Mouse (Mus musculus) Patski (cell line): ENCODE measurements around the gene Vpreb3. TPM values are rescaled to one million over a fixed set of nuclear protein-coding genes. Genes with fewer than 3 reads are reported as not detected.
"Not testable (repeated sequence)": the region's sequence is repeated elsewhere in the genome, so short reads cannot be mapped to it uniquely, and the experiment has no call there.

ENCODE experiments used
- ATAC-seq: fragments of 100-300 bp; one replicate; pipeline ENCODE4 v1.8.0; 2021
- CTCF ChIA-PET: fragments of 350-600 bp; sonication (Branson Sonifier 250); formaldehyde crosslinking; loops from one replicate; lab custom pipeline; 2022; ENCODE audit warnings: inconsistent platforms; lab: Charles Lee
- POLR2A ChIA-PET: fragments of 350-600 bp; sonication (Branson Sonifier 250); formaldehyde crosslinking; loops from one replicate; lab custom pipeline; 2022; ENCODE audit warnings: antibody characterized with exemption, inconsistent platforms; lab: Charles Lee
- DNase-seq: peaks from one replicate; pipeline ENCODE4 v3.0.0-alpha.2; 2011; ENCODE audit warnings: low read depth, low spot score
- H3K27me3 ChIP-seq: fragments of 371-371 bp; one replicate; pipeline ENCODE4 v1.5.1; 2021
- CTCF ChIP-seq: fragments of 100-300 bp; IDR thresholded peaks from one replicate; pipeline ENCODE4 v1.5.1; 2021
- in situ Hi-C: fragments of 300-500 bp; cut with MboI; formaldehyde crosslinking; loops from 3 replicates; pipeline ENCODE4 v1.11.1; 2018; ENCODE audit warnings: low pct_unique_long_range_greater_than_20kb, mixed read lengths
- polyA plus RNA-seq: library from polyadenylated mRNA; unstranded; gene quantifications from one replicate; pipeline ENCODE4 v1.2.3, GENCODE M21; 2021

Vpreb3 gene
- polyA plus RNA-seq, 1 experiment from 2014 or later: not detected

DNA sequence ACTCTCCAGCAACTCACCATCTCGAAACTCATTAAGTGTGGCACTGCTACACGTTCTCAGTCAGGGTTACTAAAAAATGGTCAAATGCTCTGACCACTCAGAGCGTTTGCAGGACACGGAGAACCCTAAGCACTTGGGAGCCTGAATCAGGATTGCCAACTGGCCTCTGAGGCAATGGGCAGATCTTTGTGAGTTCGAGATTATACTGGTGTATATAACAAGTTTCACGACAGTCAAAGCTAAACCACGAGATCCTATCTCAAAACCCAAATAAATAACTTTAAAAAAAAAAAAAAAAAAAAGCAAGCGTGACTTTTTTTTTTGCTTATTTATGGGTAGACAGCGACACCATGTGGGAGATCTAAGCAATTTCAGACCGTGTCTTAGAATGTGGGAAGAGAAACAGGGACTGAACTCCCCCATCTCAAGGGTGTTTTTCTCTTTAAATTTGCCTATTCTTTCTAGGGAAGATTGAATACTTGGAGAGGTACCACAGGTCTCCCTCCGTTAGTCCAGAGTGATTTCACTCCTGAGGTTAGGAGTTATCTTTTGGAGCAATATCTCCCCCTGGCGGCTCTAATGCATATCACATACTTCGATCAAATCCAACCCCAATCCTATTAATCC, 8.7 kb downstream of the Vpreb3 start:
- TF ChIP-seq CTCF: peak; percentile 89
- POLR2A ChIA-PET: interaction anchor here (0.6 to 0.7 kb wide), 2 partner anchors 166 to 174 kb away, joined by 4 read pairs; no protein-coding TSS in a partner anchor
- CTCF ChIA-PET: interaction anchor here (0.5 to 2.7 kb wide), 18 partner anchors 9 to 365 kb away, joined by 3 to 13 read pairs (median 4); partner anchors contain the start of genes Gm867, Smarcb1 and Vpreb3
- peak; percentile 26 for ATAC-seq
- no peak for DNase-seq
- in situ Hi-C loops: loop anchor here (5.0 to 10.0 kb wide), 4 partner anchors 67 to 364 kb away; partner anchors contain the start of gene Ggt5
- H3K27me3 ChIP-seq: no peaks in the 10 kb centered on the region

DNA sequence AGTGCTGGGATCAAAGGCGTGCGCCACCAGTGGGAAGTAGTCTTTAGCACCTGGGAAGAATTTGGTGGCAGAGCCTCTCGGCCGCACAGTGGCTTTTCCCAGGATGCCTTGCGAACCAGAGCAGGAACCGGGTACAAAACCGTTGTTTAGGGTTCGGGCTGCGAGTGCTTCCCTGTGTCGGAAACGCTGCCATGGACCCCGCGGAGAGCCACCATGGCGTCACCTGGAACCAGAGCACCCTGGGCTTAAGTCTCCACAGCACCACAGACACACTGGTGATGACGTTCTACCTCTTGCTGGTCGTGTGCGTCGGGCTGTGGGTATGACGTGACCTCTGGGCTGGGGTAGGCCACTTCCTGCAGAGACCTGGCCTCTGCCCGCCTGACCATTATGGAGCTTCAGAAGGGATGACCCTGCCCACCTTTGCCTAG, 11.5 kb downstream of the Vpreb3 start, which contains the start of gene Gm5134:
TSS of gene Gm5134 (plus strand) at position 134 of the 431 bp plus-strand sequence.
- ATAC-seq (no peak), DNase-seq (no peak)
- ChIA-PET CTCF (no interaction called here), POLR2A (no interaction called here)
- peaks cover 3% of the 10 kb centered on the region for H3K27me3 ChIP-seq
- no peak for TF ChIP-seq CTCF
- in situ Hi-C loops: loop anchor here (5.0 to 10.0 kb wide), 4 partner anchors 70 to 367 kb away; partner anchors contain the start of gene Ggt5

DNA sequence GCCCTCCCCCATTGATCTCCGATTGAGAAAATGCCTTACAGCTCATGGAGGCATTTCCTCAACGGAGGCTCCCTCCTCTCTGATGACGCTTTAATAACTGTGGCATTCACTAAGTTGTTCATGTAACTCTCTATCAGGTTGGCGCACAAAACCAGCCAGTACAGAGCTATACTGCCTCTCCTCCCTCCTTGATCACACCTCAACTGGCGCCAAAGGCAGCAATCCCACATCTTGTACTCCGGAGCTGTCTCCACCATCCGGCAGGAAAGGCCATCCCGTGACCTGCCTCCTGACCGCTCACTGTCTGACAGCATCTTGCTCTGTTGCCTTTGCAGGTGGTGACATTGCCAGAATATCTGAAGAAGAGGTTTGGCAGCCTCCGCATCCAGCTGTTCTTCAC, 31.0 kb downstream of the Vpreb3 start:
- CTCF ChIA-PET: no interaction called here
- in situ Hi-C loops: no loop called here

DNA sequence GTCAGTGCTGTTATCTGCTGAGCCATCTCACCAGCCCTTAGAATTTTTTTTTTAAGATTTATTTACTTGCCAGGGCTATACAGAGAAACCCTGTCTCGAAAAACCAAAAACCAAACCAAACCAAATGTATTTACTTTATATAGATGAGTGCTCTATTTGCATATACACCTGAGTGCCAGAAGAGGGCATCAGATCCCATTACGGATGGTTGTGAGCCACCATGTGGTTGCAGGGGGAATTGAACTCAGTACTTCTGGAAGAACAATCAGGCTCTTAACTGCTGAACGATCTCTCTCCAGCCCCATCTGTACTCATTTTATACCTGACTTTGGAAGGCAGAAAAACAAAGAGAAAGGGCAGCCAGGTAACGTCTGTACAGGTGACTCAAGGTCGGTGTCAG, 32.4 kb downstream of the Vpreb3 start:
- H3K27me3 ChIP-seq: no peaks in the 10 kb centered on the region
- ChIA-PET CTCF (no interaction called here), POLR2A (no interaction called here)
- TF ChIP-seq CTCF: peak; percentile 83
- in situ Hi-C loops: loop anchor here (25.0 kb wide), 1 partner anchor 212 kb away; no protein-coding TSS in a partner anchor
- ATAC-seq (no peak), DNase-seq (no peak)

More for the DNA sequence above, 31.0 kb downstream of the Vpreb3 start:
- POLR2A ChIA-PET: no interaction called here
- TF ChIP-seq CTCF: no peak
- ATAC-seq: no peak
- H3K27me3 ChIP-seq: no peaks in the 10 kb centered on the region
- no peak for DNase-seq

DNA sequence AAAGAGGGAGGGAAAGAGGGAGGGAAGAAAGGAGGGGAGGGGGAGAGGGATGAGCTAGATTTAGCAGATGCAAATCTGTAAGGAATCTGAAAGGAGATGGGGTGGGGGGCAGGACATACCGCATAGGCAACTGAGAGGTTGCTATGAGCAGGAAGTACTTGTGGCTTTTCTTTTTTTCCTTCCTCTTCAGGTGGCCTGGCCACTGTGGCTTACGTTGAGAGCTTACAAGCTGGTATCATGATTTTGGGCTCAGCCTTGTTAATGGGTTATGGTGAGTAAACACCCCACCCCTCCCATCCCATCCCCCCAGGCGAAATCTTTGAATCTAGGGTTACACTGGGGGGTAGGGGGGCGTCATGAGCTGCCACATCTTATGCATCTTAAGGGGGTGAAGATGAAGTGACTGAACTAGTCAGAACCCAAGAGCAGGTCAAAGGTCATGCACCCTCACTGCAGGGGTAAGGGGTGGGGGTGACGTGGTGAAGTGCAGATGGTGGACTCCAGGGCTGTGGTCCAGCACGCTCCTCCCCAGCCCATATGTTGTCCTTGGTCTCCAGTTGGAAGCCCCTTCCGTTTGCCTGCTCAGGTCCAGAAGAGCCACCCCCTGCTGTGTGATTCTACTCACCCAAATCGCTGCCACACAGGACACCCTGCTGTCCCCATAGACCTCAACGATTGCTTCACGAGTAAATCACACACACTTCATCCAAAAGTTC, 35.4 kb downstream of the Vpreb3 start:
- no peaks in the 10 kb centered on the region for H3K27me3 ChIP-seq
- DNase-seq (no peak), ATAC-seq (no peak)
- in situ Hi-C loops: loop anchor here (25.0 kb wide), 1 partner anchor 209 kb away; no protein-coding TSS in a partner anchor
- TF ChIP-seq CTCF: no peak
- CTCF ChIA-PET: no interaction called here
- POLR2A ChIA-PET: no interaction called here

DNA sequence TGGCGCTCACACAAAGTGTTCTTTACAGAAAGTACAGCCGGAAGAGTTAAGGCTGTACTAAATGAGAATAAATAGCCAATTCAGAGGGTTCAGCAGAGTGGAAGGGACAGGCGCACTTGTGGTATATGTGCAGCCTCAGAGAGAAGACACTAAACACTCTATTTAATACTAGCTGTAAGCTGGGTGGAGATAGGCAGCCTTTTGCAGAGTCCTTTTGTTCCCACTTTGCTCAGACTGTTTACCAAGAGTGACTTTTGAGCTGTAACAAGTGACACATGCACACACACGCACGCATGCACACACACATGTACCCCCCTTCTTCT, 35.9 kb downstream of the Vpreb3 start:
- POLR2A ChIA-PET: no interaction called here
- no peaks in the 10 kb centered on the region for H3K27me3 ChIP-seq
- ATAC-seq (no peak), DNase-seq (no peak)
- in situ Hi-C loops: loop anchor here (25.0 kb wide), 1 partner anchor 209 kb away; no protein-coding TSS in a partner anchor
- CTCF ChIA-PET: no interaction called here
- TF ChIP-seq CTCF: no peak

DNA sequence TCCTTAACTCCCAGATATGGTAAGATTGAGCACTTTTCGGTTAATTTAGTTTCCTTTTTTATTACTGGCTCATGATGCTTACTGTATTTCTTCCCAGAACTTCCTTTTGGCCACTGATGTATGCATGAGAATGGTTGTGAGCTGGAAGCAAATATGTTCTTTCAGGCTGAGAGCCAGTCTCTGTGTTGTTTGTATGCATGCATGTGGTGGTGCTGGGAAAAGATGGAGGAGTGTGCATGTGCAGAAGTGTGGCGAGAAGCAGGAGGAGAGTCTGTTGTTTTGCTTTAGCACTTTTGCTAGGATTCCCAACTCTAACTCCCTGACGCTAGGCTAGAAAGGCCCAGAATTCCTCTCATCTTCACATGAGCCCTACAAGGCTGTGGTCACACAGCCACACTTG, 36.6 kb downstream of the Vpreb3 start:
- DNase-seq: no peak
- ChIA-PET CTCF (no interaction called here), POLR2A (no interaction called here)
- H3K27me3 ChIP-seq: no peaks in the 10 kb centered on the region
- TF ChIP-seq CTCF: no peak
- in situ Hi-C loops: loop anchor here (25.0 kb wide), 1 partner anchor 208 kb away; no protein-coding TSS in a partner anchor
- ATAC-seq: no peak

DNA sequence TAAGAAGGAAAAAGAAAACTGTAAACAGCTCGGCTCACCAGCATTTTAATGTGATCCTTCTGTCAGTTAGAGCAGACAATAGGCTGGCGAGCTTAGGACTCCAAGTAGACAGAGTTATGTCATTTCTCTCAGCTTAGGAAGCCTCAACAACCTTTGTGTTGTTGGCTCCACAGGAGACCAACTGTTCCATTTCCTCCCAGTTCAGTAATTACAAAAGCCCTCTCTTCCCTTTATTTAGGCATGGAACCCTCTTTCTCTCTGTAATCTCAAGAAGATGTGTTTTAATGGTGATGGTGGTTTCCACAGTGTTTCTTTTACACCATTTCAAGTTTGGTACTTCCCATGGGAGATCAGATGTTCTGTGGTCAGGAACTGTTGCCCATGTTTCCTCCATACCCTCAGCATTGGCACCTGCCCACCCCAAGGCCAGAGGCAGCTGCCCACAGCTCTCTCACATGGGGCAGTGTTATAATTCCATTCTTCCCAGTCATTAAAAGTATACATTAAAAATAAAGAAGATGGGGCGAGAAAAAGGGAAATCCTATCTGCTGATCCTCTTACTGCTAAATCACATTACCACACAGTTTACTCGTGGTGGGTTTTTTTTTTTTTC, 47.7 kb downstream of the Vpreb3 start:
- CTCF ChIA-PET: no interaction called here
- in situ Hi-C loops: loop anchor here (25.0 kb wide), 1 partner anchor 197 kb away; no protein-coding TSS in a partner anchor
- POLR2A ChIA-PET: interaction anchor here (0.7 kb wide), 1 partner anchor 130 kb away, joined by 3 read pairs; no protein-coding TSS in a partner anchor
- DNase-seq: no peak
- no peak for TF ChIP-seq CTCF
- H3K27me3 ChIP-seq: peaks cover 4% of the 10 kb centered on the region
- no peak for ATAC-seq

DNA sequence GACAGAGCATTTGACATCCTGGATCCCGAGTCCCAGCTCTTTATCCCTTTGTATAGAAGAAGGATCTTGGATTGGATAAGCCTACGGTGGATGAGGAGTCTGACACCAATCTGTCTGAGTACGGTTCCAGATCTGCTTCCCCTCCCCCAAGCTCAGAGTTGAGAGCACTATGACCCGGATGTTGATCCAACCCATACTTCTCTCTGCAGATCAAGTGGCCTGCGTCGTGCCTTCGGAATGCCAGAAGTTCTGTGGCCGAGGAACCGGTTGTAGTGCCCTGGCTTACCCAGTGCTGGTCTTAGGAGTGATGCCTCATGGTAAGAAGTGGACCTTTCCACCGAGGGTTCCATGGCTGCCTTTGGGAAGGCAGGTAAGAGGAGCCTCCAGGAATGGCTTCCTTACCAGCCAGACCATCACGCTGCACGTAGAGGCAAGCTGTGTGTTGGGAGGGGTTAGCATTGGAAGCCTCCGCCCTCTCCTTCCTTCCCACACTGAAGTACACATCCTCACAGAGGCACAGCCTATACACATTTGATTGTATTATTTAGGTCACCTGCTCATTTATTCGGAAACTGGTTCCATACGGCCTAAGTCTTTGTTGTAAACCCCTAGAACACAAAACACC, 50.9 kb downstream of the Vpreb3 start:
- in situ Hi-C loops: loop anchor here (25.0 kb wide), 1 partner anchor 194 kb away; no protein-coding TSS in a partner anchor
- POLR2A ChIA-PET: no interaction called here
- TF ChIP-seq CTCF: no peak
- peaks cover 15% of the 10 kb centered on the region for H3K27me3 ChIP-seq
- no peak for ATAC-seq
- CTCF ChIA-PET: no interaction called here
- no peak for DNase-seq

DNA sequence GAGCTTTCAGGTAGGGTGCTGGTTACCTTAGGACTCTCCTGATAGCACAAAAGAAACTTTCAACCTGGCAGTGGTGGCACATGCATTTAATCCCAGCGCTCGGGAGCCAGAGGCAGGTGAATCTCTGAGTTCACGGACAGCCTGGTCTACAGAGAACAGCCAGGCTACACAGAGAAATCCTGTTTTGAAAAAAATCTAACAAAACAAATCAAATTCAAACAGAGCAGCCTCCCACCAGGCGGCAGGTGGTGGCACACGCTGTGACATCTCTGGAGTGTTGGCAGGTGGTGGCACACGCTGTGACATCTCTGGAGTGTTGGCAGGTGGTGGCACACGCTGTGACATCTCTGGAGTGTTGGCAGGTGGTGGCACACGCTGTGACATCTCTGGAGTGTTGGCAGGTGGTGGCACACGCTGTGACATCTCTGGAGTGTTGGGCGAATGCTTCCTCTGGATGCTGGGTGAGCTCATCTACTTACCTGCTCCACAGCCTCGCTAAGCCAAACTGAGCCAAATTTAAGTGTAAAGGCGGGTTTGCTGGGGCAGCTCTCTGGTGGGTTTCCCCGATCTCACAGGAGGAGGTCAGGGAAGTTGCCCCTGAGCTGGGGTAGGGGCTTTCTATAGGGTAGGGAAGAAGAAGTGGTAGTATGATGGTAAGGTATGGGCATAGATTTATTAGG, 51.8 kb downstream of the Vpreb3 start:
- ATAC-seq, DNase-seq, CTCF ChIA-PET, POLR2A ChIA-PET: not testable (repeated sequence)
- in situ Hi-C loops: loop anchor here (25.0 kb wide), 1 partner anchor 193 kb away; no protein-coding TSS in a partner anchor
- H3K27me3 ChIP-seq: peaks cover 15% of the 10 kb centered on the region
